Mouse (Mus musculus): ENCODE data around the gene Vmp1.

Gene Vmp1

GRCm38 (mm10) chr11:86671041-86671675, 12.5 kb downstream of the Vmp1 start:
- ATAC-seq (ENCODE audit: low TSS enrichment) = peak; percentile 92

- no peak for ATAC-seq (ENCODE audit: low TSS enrichment)
Observed at GRCm38 (mm10) chr11:86668169-86668568, 15.5 kb downstream of the Vmp1 start.

GRCm38 (mm10) chr11:86667553-86667952, 16.1 kb downstream of the Vmp1 start:
- ATAC-seq (ENCODE audit: low TSS enrichment) = no peak

- peak; percentile 72 for ATAC-seq (ENCODE audit: low TSS enrichment)
Observed at GRCm38 (mm10) chr11:86664406-86664805, 19.2 kb downstream of the Vmp1 start.

- ATAC-seq (ENCODE audit: low TSS enrichment) = no peak
Observed at GRCm38 (mm10) chr11:86663977-86664376, 19.7 kb downstream of the Vmp1 start.

GRCm38 (mm10) chr11:86662986-86663895, 20.4 kb downstream of the Vmp1 start:
- ATAC-seq (ENCODE audit: low TSS enrichment) = no peak; the same call in 1 of the 2 replicates

GRCm38 (mm10) chr11:86657863-86658262, 25.8 kb downstream of the Vmp1 start:
- ATAC-seq (ENCODE audit: low TSS enrichment) = no peak

- ATAC-seq (ENCODE audit: low TSS enrichment) = no peak
Observed at GRCm38 (mm10) chr11:86656849-86657567, 26.6 kb downstream of the Vmp1 start.

- peak; percentile 27; the same call in 1 of the 2 replicates for ATAC-seq (ENCODE audit: low TSS enrichment)
Observed at GRCm38 (mm10) chr11:86655671-86656070, 28.0 kb downstream of the Vmp1 start.

- ATAC-seq (ENCODE audit: low TSS enrichment) = no peak
Observed at GRCm38 (mm10) chr11:86654096-86654495, 29.5 kb downstream of the Vmp1 start.

GRCm38 (mm10) chr11:86653446-86653845, 30.2 kb downstream of the Vmp1 start:
- ATAC-seq (ENCODE audit: low TSS enrichment) = no peak; the same call in 1 of the 2 replicates

- ATAC-seq (ENCODE audit: low TSS enrichment) = no peak
Observed at GRCm38 (mm10) chr11:86652578-86652979, 31.1 kb downstream of the Vmp1 start.

GRCm38 (mm10) chr11:86650676-86651075, 33.0 kb downstream of the Vmp1 start:
- ATAC-seq (ENCODE audit: low TSS enrichment) = no peak

GRCm38 (mm10) chr11:86649542-86649941, 34.1 kb downstream of the Vmp1 start:
- no peak for ATAC-seq (ENCODE audit: low TSS enrichment)

- no peak; the same call in 1 of the 2 replicates for ATAC-seq (ENCODE audit: low TSS enrichment)
Observed at GRCm38 (mm10) chr11:86647706-86648447, 35.8 kb downstream of the Vmp1 start.

GRCm38 (mm10) chr11:86646885-86647459, 36.7 kb downstream of the Vmp1 start:
- ATAC-seq (ENCODE audit: low TSS enrichment) = no peak

GRCm38 (mm10) chr11:86646136-86646834, 37.4 kb downstream of the Vmp1 start:
- peak; percentile 85 for ATAC-seq (ENCODE audit: low TSS enrichment)

GRCm38 (mm10) chr11:86644553-86644952, 39.1 kb downstream of the Vmp1 start:
- no peak for ATAC-seq (ENCODE audit: low TSS enrichment)

- no peak for ATAC-seq (ENCODE audit: low TSS enrichment)
Observed at GRCm38 (mm10) chr11:86641714-86642113, 41.9 kb downstream of the Vmp1 start.

GRCm38 (mm10) chr11:86637697-86638096, 45.9 kb downstream of the Vmp1 start:
- no peak for ATAC-seq (ENCODE audit: low TSS enrichment)

GRCm38 (mm10) chr11:86634396-86634795, 49.2 kb downstream of the Vmp1 start:
- ATAC-seq (ENCODE audit: low TSS enrichment) = no peak

Data from frontal cortex, adult (tissue).